Mouse (Mus musculus) stomach, embryonic 15.5 days (tissue): ENCODE results near the gene Tmem108. TPM values are rescaled to one million over a fixed set of nuclear protein-coding genes. Genes with fewer than 3 reads are reported as not detected.

Source experiments
- ATAC-seq: fragments of 200-750 bp; cut with Nextera tagmentation; 2 replicates; pipeline ENCODE4 v1.8.0; 2017; ENCODE audit warnings: low read depth, moderate number of reproducible peaks, moderate TSS enrichment; ENCODE audit not compliant: insufficient read depth, low FRiP score
- H3K27ac ChIP-seq: fragments of 300-500 bp; sonication (generic); 2 replicates; pipeline ENCODE4 v1.5.1; 2015; ENCODE audit warnings: mild to moderate bottlenecking, inconsistent platforms
- H3K27me3 ChIP-seq: fragments of 300-500 bp; sonication (generic); replicated peaks from 2 replicates; pipeline ENCODE4 v1.6.1; 2015; ENCODE audit warnings: inconsistent platforms
- H3K36me3 ChIP-seq: fragments of 300-500 bp; sonication (generic); 2 replicates; pipeline ENCODE4 v1.6.1; 2015; ENCODE audit warnings: inconsistent platforms
- H3K4me1 ChIP-seq: fragments of 300-500 bp; sonication (generic); 2 replicates; pipeline ENCODE4 v1.6.1; 2015; ENCODE audit warnings: inconsistent platforms
- H3K4me2 ChIP-seq: fragments of 300-500 bp; sonication (generic); 2 replicates; pipeline ENCODE4 v1.6.1; 2015; ENCODE audit warnings: mild to moderate bottlenecking, inconsistent platforms
- H3K4me3 ChIP-seq: fragments of 300-500 bp; sonication (generic); replicated peaks from 2 replicates; pipeline ENCODE4 v1.5.1; 2015; ENCODE audit warnings: inconsistent platforms
- H3K9ac ChIP-seq: fragments of 300-500 bp; sonication (generic); 2 replicates; pipeline ENCODE4 v1.6.1; 2015; ENCODE audit warnings: inconsistent platforms
- H3K9me3 ChIP-seq: fragments of 300-500 bp; sonication (generic); 2 replicates; pipeline ENCODE4 v1.6.1; 2016; ENCODE audit warnings: inconsistent platforms
- WGBS: fragments of 180-500 bp; shearing (Covaris S2); methylation state at CpG from one replicate; pipeline ENCODE4 v1.1.7; 2015; 5-methylcytosine and 5-hydroxymethylcytosine counted together
- polyA plus RNA-seq: library from polyadenylated mRNA; unstranded; fragments of >200 nt; fragmentation: Nextera tagmentation; extraction: Ambion mirVana; gene quantifications from 2 replicates; pipeline ENCODE4 v1.2.1, GENCODE M21; 2015

Gene Tmem108
- polyA plus RNA-seq, 1 experiment from 2014 or later, result 12.9 TPM

- H3K9ac ChIP-seq, result no peak overlapping the region
- no peak overlapping the region for H3K4me2 ChIP-seq
- no peak overlapping the region for H3K4me3 ChIP-seq
- H3K27ac ChIP-seq, result no peak overlapping the region
- H3K36me3 ChIP-seq, result no peaks in the 10 kb centered on the region
- no peak for ATAC-seq
- H3K27me3 ChIP-seq, result no peaks in the 10 kb centered on the region
- 87% methylated on average over 13 of the region's 13 CpGs for WGBS
- H3K9me3 ChIP-seq, result no peaks in the 10 kb centered on the region
- H3K4me1 ChIP-seq, result no peaks in the 10 kb centered on the region
These were observed 45.6 kb downstream of the Tmem108 start for GRCm38 (mm10) chr9:103716002-103716401.

- ATAC-seq, result no peak
- no peaks in the 10 kb centered on the region for H3K9me3 ChIP-seq
- H3K27ac ChIP-seq, result no peak overlapping the region
- no peak overlapping the region for H3K9ac ChIP-seq
- 90% methylated on average over 4 of the region's 4 CpGs for WGBS
- no peak overlapping the region for H3K4me3 ChIP-seq
- H3K4me1 ChIP-seq, result no peaks in the 10 kb centered on the region
- no peaks in the 10 kb centered on the region for H3K36me3 ChIP-seq
- no peak overlapping the region for H3K4me2 ChIP-seq
- H3K27me3 ChIP-seq, result no peaks in the 10 kb centered on the region
These were observed 46.3 kb downstream of the Tmem108 start for GRCm38 (mm10) chr9:103715352-103715751.

- 76% methylated on average over 4 of the region's 4 CpGs for WGBS
- Histone ChIP-seq H3K9me3 (no peaks in the 10 kb centered on the region), H3K4me2 (no peak overlapping the region), H3K27ac (no peak overlapping the region), H3K4me3 (no peak overlapping the region), H3K36me3 (no peaks in the 10 kb centered on the region), H3K27me3 (no peaks in the 10 kb centered on the region), H3K4me1 (no peaks in the 10 kb centered on the region), H3K9ac (no peak overlapping the region)
- no peak for ATAC-seq
These were observed 48.4 kb downstream of the Tmem108 start for GRCm38 (mm10) chr9:103713230-103713629.

GRCm38 (mm10) chr9:103712711-103713110, 48.9 kb downstream of the Tmem108 start:
- no peak overlapping the region for H3K9ac ChIP-seq
- H3K4me1 ChIP-seq, result no peaks in the 10 kb centered on the region
- H3K27me3 ChIP-seq, result no peaks in the 10 kb centered on the region
- H3K27ac ChIP-seq, result no peak overlapping the region
- 63% methylated on average over 7 of the region's 7 CpGs for WGBS
- no peaks in the 10 kb centered on the region for H3K36me3 ChIP-seq
- H3K4me3 ChIP-seq, result no peak overlapping the region
- H3K4me2 ChIP-seq, result no peak overlapping the region
- H3K9me3 ChIP-seq, result no peaks in the 10 kb centered on the region
- no peak for ATAC-seq

GRCm38 (mm10) chr9:103709694-103710093, 51.9 kb downstream of the Tmem108 start:
- no peak for ATAC-seq
- H3K4me2 ChIP-seq, result no peak overlapping the region
- H3K4me1 ChIP-seq, result no peaks in the 10 kb centered on the region
- H3K27ac ChIP-seq, result no peak overlapping the region
- H3K4me3 ChIP-seq, result no peak overlapping the region
- no peaks in the 10 kb centered on the region for H3K27me3 ChIP-seq
- WGBS, result 49% methylated on average over 3 of the region's 3 CpGs
- H3K36me3 ChIP-seq, result no peaks in the 10 kb centered on the region
- H3K9me3 ChIP-seq, result no peaks in the 10 kb centered on the region
- H3K9ac ChIP-seq, result no peak overlapping the region

- H3K27ac ChIP-seq, result no peak overlapping the region
- H3K36me3 ChIP-seq, result no peaks in the 10 kb centered on the region
- no peaks in the 10 kb centered on the region for H3K9me3 ChIP-seq
- no peaks in the 10 kb centered on the region for H3K27me3 ChIP-seq
- no peaks in the 10 kb centered on the region for H3K4me1 ChIP-seq
- H3K4me3 ChIP-seq, result no peak overlapping the region
- no peak overlapping the region for H3K9ac ChIP-seq
- no peak overlapping the region for H3K4me2 ChIP-seq
- WGBS, result 59% methylated on average over 16 of the region's 16 CpGs
- ATAC-seq, result no peak
These were observed 53.0 kb downstream of the Tmem108 start for GRCm38 (mm10) chr9:103708514-103709173.

GRCm38 (mm10) chr9:103707857-103708256, 53.8 kb downstream of the Tmem108 start:
- Histone ChIP-seq H3K27me3 (no peaks in the 10 kb centered on the region), H3K4me1 (no peaks in the 10 kb centered on the region), H3K27ac (no peak overlapping the region), H3K9me3 (no peaks in the 10 kb centered on the region), H3K36me3 (no peaks in the 10 kb centered on the region), H3K4me2 (no peak overlapping the region), H3K4me3 (no peak overlapping the region), H3K9ac (no peak overlapping the region)
- ATAC-seq, result no peak

GRCm38 (mm10) chr9:103707000-103707790, 54.4 kb downstream of the Tmem108 start:
- no peak overlapping the region for H3K4me3 ChIP-seq
- H3K4me1 ChIP-seq, result no peaks in the 10 kb centered on the region
- WGBS, result 67% methylated on average over 8 of the region's 8 CpGs
- H3K9me3 ChIP-seq, result no peaks in the 10 kb centered on the region
- ATAC-seq, result no peak
- no peak overlapping the region for H3K4me2 ChIP-seq
- H3K36me3 ChIP-seq, result no peaks in the 10 kb centered on the region
- H3K27me3 ChIP-seq, result no peaks in the 10 kb centered on the region
- H3K9ac ChIP-seq, result no peak overlapping the region
- no peak overlapping the region for H3K27ac ChIP-seq

- Histone ChIP-seq H3K9me3 (no peaks in the 10 kb centered on the region), H3K4me1 (no peaks in the 10 kb centered on the region), H3K9ac (no peak overlapping the region), H3K27ac (no peak overlapping the region), H3K27me3 (no peaks in the 10 kb centered on the region), H3K36me3 (no peaks in the 10 kb centered on the region), H3K4me3 (no peak overlapping the region), H3K4me2 (no peak overlapping the region)
- WGBS, result 89% methylated on average over 4 of the region's 4 CpGs
- no peak for ATAC-seq
These were observed 55.9 kb downstream of the Tmem108 start for GRCm38 (mm10) chr9:103705717-103706116.

- no peaks in the 10 kb centered on the region for H3K9me3 ChIP-seq
- no peak overlapping the region for H3K4me3 ChIP-seq
- H3K27ac ChIP-seq, result no peak overlapping the region
- no peaks in the 10 kb centered on the region for H3K4me1 ChIP-seq
- no peak for ATAC-seq
- no peak overlapping the region for H3K9ac ChIP-seq
- 86% methylated on average over 16 of the region's 16 CpGs for WGBS
- no peaks in the 10 kb centered on the region for H3K27me3 ChIP-seq
- H3K36me3 ChIP-seq, result no peaks in the 10 kb centered on the region
- no peak overlapping the region for H3K4me2 ChIP-seq
These were observed 58.6 kb downstream of the Tmem108 start for GRCm38 (mm10) chr9:103703014-103703413.

- H3K4me1 ChIP-seq, result no peaks in the 10 kb centered on the region
- WGBS, result 88% methylated on average over 5 of the region's 5 CpGs
- no peak overlapping the region for H3K4me3 ChIP-seq
- H3K27me3 ChIP-seq, result no peaks in the 10 kb centered on the region
- H3K9ac ChIP-seq, result no peak overlapping the region
- ATAC-seq, result no peak
- no peaks in the 10 kb centered on the region for H3K36me3 ChIP-seq
- no peak overlapping the region for H3K27ac ChIP-seq
- no peaks in the 10 kb centered on the region for H3K9me3 ChIP-seq
- H3K4me2 ChIP-seq, result no peak overlapping the region
These were observed 59.2 kb downstream of the Tmem108 start for GRCm38 (mm10) chr9:103702452-103702851.

- H3K9me3 ChIP-seq, result no peaks in the 10 kb centered on the region
- no peaks in the 10 kb centered on the region for H3K4me1 ChIP-seq
- 82% methylated on average over 4 of the region's 4 CpGs for WGBS
- no peak overlapping the region for H3K9ac ChIP-seq
- H3K27ac ChIP-seq, result no peak overlapping the region
- no peak overlapping the region for H3K4me3 ChIP-seq
- H3K36me3 ChIP-seq, result no peaks in the 10 kb centered on the region
- no peak for ATAC-seq
- no peaks in the 10 kb centered on the region for H3K27me3 ChIP-seq
- H3K4me2 ChIP-seq, result no peak overlapping the region
These were observed 60.2 kb downstream of the Tmem108 start for GRCm38 (mm10) chr9:103701448-103701847.
